Mouse (Mus musculus) NIH3T3 (cell line): Measurements from ENCODE around the gene Rhoq.
A peak's percentile ranks its signal among the peaks of the same experiment; 100 is the strongest.

Experiments used
- DNase-seq: peaks from one replicate; pipeline ENCODE4 v3.0.0-alpha.2; 2012; ENCODE audit warnings: low read depth

Gene Rhoq

GRCm38 (mm10) chr17:86962894-86963585 is at the start of gene Rhoq:
Gene Rhoq, plus strand, starts transcription at chr17:86963082.
- peak; percentile 96 for DNase-seq

GRCm38 (mm10) chr17:86915540-86915939 is 47.3 kb upstream of the Rhoq start:
- peak; percentile 26 for DNase-seq

- no peak for DNase-seq
Observed at GRCm38 (mm10) chr17:86917048-86917447, 45.8 kb upstream of the Rhoq start, which contains the start of gene Tmem247. Gene Tmem247, plus strand, starts transcription at chr17:86917348.

- DNase-seq = peak; percentile 62
Observed at GRCm38 (mm10) chr17:86918786-86919185, 44.1 kb upstream of the Rhoq start.

GRCm38 (mm10) chr17:86919729-86920128 is 43.2 kb upstream of the Rhoq start:
- DNase-seq = peak; percentile 74

- peak; percentile 22 for DNase-seq
Observed at GRCm38 (mm10) chr17:86924679-86925078, 38.2 kb upstream of the Rhoq start.

- no peak for DNase-seq
Observed at GRCm38 (mm10) chr17:86926836-86927235, 36.0 kb upstream of the Rhoq start.

GRCm38 (mm10) chr17:86929355-86929754 is 33.5 kb upstream of the Rhoq start:
- DNase-seq = no peak

- no peak for DNase-seq
Observed at GRCm38 (mm10) chr17:86929981-86930380, 32.9 kb upstream of the Rhoq start.

GRCm38 (mm10) chr17:86932896-86933295 is 30.0 kb upstream of the Rhoq start:
- no peak for DNase-seq

- DNase-seq = peak; percentile 27
Observed at GRCm38 (mm10) chr17:86937064-86937463, 25.8 kb upstream of the Rhoq start.

GRCm38 (mm10) chr17:86937497-86938155 is 25.3 kb upstream of the Rhoq start:
- peak; percentile 84 for DNase-seq

GRCm38 (mm10) chr17:86938683-86939082 is 24.2 kb upstream of the Rhoq start:
- no peak for DNase-seq

GRCm38 (mm10) chr17:86942112-86942511 is 20.8 kb upstream of the Rhoq start:
- no peak for DNase-seq

GRCm38 (mm10) chr17:86943158-86943557 is 19.7 kb upstream of the Rhoq start:
- DNase-seq = no peak

- no peak for DNase-seq
Observed at GRCm38 (mm10) chr17:86946078-86946477, 16.8 kb upstream of the Rhoq start.

- DNase-seq = no peak
Observed at GRCm38 (mm10) chr17:86947840-86948796, 14.8 kb upstream of the Rhoq start, which contains the start of gene Atp6v1e2. Gene Atp6v1e2, minus strand, starts transcription at chr17:86947897.

GRCm38 (mm10) chr17:86948801-86949200 is 14.1 kb upstream of the Rhoq start:
- DNase-seq = peak; percentile 47

- no peak for DNase-seq
Observed at GRCm38 (mm10) chr17:86957239-86957638, 5.6 kb upstream of the Rhoq start.

- no peak for DNase-seq
Observed at GRCm38 (mm10) chr17:86957968-86958367, 4.9 kb upstream of the Rhoq start.

- DNase-seq = peak; percentile 72
Observed at GRCm38 (mm10) chr17:86961301-86961841, 1.5 kb upstream of the Rhoq start.

- peak; percentile 97 for DNase-seq
Observed at GRCm38 (mm10) chr17:86962297-86962893, 487 bp upstream of the Rhoq start.
